Mouse (Mus musculus) B cell, adult 2 months (primary cell): ENCODE measurements around the gene Alkbh6.

Source experiments
- DNase-seq, 2 experiments: peaks; one replicate each; pipeline ENCODE4 v3.0.0; 2022

The Alkbh6 gene

DNA sequence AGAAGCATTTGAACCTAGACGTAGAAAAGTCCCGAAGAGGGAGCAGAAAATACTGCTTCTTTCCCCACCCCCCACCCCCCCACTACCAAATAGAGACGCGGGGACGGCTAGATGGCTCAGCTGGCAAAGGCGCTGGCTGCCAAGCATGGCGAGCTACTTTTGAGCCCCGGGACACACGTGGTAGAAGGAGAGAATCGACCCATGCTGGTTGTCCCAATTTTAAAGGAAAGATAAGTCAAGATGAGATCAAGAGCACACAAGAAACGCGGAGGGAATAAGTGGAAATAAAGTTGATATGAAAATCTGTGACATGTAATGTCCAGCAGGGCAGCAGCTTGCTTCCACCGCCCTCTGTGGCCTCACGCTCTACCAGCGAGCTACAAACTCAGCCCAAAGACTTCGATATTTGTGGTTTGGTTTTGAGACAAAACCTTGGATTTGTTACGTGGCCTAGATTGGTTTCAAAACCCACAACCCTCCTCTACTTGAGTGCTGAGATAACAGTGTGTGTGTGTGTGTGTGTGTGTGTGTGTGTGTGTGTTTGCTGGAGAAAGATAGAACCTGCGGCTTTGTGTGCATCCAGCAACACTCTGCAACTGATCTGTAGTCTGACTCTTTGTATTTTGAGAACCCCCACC lies 24.2 kb downstream of the Alkbh6 start:
- no peak for DNase-seq

DNA sequence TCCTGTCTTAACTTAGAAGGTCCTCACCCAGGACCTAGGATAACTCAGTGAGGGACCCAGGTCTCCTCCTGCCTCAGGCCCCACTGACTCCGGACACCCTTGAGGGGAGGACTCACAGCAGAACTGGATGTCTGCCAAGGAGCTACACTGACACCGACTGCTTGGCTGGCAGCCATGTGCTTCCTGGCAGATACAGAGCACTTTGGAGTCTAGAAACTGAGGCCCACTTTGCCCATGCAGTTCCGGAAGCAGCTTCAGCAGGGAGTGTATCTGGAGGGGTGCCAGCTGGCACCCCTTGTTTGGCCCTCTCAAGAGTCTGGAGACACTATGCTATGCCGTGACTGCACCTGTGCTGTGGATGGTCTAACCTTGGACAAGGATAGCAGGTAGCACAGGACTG lies 24.9 kb downstream of the Alkbh6 start:
- DNase-seq, result no peak

DNA sequence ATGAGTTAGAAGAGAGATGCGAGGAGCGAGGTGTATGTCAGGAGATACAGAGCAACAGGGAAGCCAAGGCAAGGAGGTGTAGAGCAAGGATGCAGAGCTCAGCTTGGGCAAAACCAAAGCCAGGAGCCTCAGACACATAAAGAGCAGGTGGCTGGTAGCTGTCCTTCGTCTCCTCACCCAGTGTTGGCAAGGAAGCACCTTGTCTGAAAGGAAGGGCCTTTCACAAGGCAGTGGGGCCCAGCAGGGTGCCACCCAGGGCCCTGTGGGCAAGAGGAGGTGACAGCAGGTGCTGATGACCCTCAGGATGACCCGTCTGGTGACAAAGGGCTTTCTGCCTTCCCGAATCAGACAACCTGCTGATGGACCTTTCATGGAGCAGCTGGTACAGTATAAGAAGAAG lies 26.0 kb downstream of the Alkbh6 start:
- DNase-seq, result no peak

DNA sequence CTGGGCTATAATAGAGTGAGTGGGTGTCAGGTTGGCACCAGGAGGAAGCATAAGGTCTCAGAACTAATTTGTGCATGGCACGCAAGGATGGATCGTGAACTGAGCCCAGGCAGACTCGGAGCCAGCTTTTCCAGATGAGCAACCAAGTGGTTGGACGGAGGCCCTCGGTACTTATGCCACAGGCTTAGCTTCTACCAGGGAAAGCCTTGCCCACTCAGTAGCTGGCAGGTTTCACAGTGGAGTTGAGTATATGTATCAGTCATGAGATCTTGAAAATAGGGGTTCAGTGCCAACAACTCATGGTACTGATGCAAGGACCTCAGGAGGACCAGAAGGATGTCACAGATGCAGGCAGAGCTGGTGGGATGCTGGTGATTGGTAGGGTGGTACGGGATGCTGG lies 27.2 kb downstream of the Alkbh6 start:
- DNase-seq, result no peak

DNA sequence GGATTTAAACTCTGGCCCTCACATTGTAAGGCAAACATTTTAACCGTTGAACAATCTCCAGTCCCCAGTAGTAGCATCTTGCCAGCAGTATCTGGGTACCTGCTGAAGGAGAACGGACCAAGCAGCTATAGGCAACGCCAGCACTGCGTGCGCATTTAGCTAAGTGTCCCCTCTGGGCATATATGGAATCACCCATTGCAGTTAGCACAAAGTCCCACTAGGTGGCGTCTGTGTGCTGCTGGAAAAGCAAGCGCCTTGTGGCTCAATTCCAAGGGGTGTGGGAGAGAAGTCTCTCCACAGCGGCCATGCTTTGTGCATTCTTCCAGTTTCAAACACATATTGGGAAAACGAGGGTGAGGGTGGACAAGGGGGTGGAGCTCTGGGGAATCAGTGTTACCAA lies 27.9 kb downstream of the Alkbh6 start:
- DNase-seq, result peak; percentile 72 to 73

DNA sequence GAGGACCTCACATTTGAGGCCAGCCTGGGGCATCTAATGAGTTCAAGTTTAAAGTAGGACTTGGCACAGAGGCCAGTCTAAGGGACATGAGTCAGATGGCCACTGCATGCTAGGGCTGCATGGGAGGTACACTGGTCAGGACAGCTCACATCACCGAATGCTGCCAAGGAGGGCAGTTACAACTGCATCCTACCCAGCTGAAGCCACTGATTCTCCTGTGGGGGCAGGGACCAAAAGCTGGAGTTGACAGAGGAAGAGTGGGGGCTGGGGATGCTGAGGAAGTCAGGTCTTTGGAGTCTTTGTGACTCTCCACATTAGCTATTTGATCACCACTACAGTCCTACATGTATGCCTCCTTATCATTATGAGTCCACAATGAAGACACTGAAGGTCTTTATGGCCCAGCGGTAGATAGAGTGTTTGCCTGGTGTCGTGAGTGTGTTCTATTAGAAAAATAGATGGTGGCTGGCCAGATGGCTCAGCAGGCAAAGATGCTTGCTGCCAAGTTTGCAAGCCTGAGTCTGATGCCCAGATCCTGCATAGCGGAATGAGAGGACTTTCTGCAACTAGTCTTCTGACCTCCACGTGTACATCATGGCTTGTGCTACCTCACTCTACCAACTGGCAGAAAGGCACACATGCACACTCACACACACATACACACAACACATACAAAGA lies 31.1 kb downstream of the Alkbh6 start:
- no peak for DNase-seq

DNA sequence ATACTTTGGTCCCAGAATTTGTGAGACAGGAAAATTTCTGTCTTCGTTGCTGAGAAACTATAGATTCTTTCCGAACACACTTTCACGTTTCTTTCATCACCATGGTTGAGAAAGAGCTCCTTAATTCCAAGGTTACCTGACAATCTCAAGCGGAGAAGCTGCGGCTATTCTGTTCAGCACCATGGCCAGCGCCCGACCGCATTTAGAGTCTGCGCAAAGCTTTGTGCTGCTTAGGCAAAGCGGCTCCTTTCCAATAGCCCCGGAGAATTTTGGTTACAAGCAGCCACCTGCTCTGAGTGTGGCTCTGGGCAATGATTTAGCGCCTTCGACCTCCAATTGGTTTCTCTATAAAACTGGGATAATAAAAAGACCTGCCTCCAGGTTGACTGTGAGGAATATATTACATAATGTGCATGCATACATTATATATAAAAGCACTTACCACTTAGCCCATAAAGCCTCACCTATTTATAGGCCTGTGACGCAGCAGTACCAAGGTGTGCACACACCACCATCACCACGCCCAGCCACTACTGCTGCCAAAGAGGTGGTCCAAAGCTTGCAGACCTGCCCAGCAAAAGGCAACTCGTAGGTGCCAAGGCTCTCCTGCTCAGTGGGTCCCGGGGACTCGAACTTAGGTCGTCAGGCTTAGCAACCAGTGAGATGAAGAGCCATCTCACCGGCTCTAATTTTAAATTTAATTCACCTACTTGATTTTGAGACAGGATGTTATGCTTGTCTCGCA lies 38.3 kb downstream of the Alkbh6 start:
- DNase-seq, result peak; percentile 80 to 81

DNA sequence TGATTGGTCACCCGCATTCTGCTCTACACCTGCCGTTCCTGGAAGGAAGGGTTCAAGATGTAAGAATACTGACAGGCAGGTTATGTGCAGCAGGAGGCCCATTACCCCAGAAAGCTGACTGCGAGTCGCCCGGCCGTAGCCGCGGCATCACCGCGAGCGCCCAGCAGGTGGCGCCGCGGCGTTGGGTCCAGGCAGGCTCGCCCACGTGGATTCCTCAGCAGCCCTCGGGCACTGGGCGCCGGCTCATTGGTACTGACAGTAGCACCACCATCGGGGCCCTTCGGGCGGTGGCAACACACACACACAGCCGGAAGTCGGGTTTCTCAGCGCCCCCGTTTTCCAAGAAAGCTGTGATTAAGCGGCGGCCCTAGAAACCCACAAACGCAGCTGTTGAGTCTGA lies 39.3 kb downstream of the Alkbh6 start:
- DNase-seq, result peak; percentile 75 to 82

DNA sequence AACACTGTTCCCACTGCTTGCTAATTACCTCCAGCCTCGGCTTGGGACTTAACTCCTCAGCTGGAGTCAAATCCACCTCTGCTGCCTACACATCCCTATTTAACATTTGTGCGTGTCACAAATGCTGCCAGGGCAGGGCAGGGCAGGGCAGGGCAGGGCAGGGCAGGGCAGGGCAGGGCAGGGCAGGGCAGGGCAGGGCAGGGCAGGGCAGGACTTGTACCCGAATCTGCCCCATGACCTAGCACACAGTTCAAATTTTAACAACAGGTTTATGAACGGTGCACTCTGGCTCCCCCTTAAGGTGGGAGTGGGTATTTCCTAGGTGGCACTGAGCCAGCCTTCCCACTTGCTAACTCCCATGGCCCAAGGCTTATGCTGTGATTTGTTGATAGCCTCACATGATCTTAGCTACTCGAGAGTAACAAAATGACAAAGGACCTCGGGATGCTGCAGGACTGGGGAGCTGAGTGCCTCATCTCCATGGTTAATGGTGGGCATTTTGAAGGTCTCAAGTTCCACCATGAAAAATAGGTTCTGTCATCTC lies 44.8 kb downstream of the Alkbh6 start:
- peak; percentile 79 to 84 for DNase-seq

DNA sequence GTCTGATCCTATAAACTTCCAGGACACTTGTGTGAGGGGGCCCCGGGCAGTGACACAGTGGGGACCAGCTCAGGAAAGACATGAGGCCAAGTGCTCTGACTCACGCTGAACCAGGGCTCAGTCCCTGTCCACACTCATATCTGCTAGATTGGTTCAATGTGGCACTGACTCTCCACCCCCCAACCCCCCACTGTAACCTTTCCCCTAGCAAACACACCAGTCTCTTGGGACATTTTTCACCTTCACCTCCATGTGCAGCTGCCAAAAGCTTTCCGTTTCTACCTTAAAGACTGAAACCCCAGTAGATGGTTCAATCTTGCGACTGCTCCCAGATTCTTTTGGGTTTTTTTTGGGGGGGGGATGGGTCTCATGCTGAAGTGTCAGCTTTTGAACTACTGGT lies 45.5 kb downstream of the Alkbh6 start:
- DNase-seq, result no peak

DNA sequence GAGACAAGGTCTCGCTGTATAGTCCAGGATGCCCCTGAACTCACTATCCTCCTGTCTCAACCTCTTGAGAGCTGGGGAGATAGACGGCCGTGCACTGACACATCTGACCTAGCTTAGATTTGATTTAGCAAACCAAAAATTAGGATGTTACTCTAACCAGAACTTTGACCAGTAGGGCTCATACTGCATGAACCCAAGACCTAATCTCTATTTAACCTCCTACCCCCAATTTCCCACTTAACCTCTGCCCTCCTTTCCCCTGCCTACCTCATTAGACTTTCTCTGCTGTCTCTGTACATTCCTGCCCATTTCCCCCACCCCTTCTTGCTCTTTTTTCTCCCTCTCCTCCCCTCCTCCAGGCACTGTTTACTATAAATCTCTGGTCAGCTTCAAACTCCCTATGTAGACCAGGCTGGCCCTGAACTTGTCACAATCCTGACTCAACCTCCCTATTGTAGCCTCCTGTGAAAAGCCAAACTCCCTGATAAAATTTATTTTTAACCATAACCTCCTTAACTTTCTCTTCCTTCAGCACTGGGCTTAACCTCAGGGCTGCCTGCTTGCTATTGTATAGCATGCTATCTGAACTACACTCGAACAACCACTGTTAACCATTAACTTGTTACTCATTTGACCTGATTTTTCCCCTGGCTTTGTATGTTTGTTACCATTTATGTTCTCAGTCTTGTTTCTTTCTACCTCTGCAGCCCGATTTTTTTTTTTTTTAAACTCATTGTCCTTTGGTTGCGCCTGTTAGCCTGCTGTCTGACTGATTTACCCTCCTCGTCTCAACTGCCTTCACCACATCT lies 50.1 kb downstream of the Alkbh6 start:
- no peak for DNase-seq

DNA sequence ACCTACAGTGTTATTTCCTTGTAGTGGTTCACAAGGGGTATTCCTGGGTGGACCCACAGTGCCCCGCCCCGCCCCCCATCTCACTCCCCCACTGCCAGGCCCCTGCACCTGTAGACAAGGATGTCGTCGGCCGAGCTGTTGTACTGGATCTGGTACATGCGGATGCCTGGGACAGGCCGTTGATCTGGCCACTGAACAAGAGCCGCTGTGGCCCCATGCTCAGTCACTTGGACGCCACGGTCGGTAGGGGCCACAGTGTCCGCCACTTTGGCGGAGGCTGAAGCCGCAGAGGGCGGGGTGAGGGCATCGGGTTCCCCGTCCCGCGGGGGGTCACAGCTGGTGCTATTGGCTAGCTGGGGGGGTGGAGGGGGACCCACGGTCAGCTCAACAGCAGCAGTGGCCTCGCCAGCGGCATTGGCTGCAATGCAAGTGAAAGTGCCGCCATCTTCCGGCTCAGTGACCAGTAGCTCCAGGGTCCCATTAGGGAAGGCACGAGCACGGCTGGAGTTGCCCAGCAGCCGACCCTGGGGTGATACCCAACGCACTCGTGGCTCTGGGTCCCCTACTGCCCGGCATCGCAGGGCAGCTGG lies 50.9 kb downstream of the Alkbh6 start:
- no peak for DNase-seq

DNA sequence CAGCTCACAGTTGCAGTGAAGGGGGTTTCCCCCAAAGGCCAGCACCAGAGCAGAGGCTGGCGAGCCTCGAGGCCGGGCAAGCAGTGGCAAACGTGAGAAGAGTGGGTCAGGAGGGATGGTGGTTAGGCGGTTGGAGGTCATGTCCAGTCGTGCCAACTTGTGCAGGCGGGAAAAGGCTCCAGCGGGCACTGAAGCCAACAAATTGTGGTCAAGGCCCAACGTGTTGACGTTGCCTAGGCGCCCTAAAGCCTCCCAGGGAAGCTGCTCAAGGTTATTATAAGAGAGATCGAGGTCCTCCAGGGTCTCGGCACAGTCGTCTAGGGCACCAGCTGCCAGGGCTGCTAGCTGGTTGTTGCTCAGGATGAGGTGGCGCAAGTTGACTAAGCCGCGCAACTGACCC lies 51.5 kb downstream of the Alkbh6 start:
- no peak for DNase-seq

DNA sequence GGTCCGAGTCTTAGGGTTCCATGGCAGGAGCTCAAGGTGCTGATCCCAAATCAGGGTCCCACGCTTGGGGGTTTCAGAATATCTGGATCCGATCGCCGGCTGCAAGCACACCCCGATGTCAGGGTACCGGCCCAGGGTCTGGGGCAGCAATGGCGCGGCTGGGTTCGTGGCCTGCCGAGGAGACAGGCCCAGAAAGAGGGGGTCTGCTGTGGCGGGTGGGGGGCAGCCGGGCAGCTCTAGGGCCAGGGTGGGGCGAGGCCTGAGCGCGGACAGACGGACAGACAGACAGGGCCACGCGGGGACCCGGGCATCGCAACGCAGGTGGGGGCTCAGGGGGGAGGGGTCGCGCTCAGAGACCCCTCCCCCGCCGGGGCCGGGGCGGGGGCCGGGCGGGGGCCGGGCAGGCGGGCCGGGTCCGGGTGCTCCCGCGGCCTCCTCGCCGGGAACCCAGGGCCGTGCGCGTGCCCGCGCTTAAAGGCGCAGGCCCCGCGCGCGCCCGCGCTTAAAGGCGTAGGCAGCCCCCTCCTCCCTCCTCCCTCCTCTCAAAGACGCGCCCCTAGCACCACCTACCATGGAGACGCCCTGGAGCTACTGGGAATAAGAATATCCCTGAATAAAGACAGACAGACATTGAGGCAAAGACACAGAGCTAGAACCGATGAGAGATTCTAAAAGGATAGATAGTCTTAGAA lies 54.3 kb downstream of the Alkbh6 start, which contains the start of gene Lrfn3:
Gene Lrfn3, minus strand, starts transcription at position 121 of the 692 bp plus-strand sequence.
- DNase-seq, result no peak

DNA sequence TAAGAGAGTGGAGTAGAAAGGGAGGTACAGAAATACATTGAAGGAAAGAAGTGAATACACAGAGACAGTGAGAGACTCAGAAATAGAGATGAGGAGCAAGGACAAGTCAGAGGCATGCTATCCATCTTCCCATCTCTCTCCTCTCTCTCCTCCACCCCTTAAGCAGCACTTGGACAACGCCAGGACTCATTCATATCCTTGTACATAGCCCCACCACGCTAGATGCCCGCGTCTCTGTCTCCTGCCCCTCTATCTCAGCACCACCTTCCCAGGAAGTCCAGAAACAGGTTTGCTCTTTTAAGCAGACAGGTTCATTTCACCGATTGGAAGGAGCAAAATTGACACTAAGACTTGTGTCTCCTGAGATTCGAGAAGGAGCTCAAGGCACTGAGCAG lies 54.8 kb downstream of the Alkbh6 start:
- no peak for DNase-seq
